In the genomic region with DNA sequence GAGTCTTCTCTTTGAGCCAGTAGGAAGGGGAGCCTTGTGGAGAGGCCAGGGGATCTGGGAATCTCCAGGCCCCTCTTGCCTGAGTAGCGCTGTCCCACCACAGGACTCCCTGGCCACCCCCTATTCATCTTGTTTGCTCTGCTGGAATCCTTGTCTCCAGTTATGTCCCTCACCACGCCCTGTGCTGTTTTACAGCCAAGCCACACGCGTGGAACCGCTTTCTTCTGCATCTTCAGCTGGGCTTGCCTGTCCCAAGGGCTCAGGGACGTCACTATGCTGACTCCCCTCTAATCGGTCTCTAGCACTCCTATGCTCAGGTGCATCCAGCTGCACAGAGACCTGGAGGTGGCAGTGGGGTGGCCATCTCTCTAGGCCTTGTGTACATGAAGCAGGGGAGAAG, we compare ENCODE assay signal across 17 mouse cellular contexts.
"Had no signal": no experiment of that assay in that cellular context is flagged by ENCODE, and none has a peak within 500 bp of the region (broad histone marks: within the 10 kb centered on the region; RNA-seq: fewer than 3 reads in every experiment).

No protein-coding gene starts in this region.

- H3K4me3 ChIP-seq: limb, embryonic 10.5 days; limb, embryonic 13.5 days; liver, embryonic 12.5 days; liver, embryonic 15.5 days; midbrain, embryonic 12.5 days; midbrain, embryonic 15.5 days; myocyte; neural tube, embryonic 15.5 days had no signal

- DNase-seq: liver; right cerebral cortex, adult 18-20 months; right cerebral cortex, postnatal 14 days; right cerebral cortex, postnatal 4 days; thymus, adult 2 months; thymus, postnatal 14 days; thymus, postnatal 4 days had no signal

- H3K27ac ChIP-seq: limb, embryonic 10.5 days; limb, embryonic 13.5 days; liver, embryonic 12.5 days; liver, embryonic 15.5 days; midbrain, embryonic 12.5 days; midbrain, embryonic 15.5 days; neural tube, embryonic 15.5 days; stomach, postnatal 0 days had no signal

- H3K4me1 ChIP-seq: liver, embryonic 12.5 days; liver, embryonic 15.5 days; midbrain, embryonic 12.5 days; midbrain, embryonic 15.5 days; neural tube, embryonic 15.5 days had no signal

- H3K36me3 ChIP-seq: limb, embryonic 10.5 days; limb, embryonic 13.5 days; liver, embryonic 12.5 days; liver, embryonic 15.5 days; midbrain, embryonic 12.5 days; midbrain, embryonic 15.5 days; neural tube, embryonic 15.5 days had no signal

- H3K9me3 ChIP-seq: limb, embryonic 10.5 days; limb, embryonic 13.5 days; liver, embryonic 12.5 days; liver, embryonic 15.5 days; midbrain, embryonic 12.5 days; midbrain, embryonic 15.5 days; neural tube, embryonic 15.5 days had no signal

- H3K4me2 ChIP-seq: limb, embryonic 13.5 days; liver, embryonic 12.5 days; liver, embryonic 15.5 days; midbrain, embryonic 12.5 days; midbrain, embryonic 15.5 days; neural tube, embryonic 15.5 days had no signal

- H3K9ac ChIP-seq: limb, embryonic 13.5 days; liver, embryonic 12.5 days; liver, embryonic 15.5 days; midbrain, embryonic 12.5 days; midbrain, embryonic 15.5 days; neural tube, embryonic 15.5 days had no signal

- ATAC-seq: intestine, postnatal 0 days; liver, embryonic 12.5 days; midbrain, embryonic 15.5 days had no signal
